Mouse (Mus musculus): ENCODE measurements around the gene Il4i1. TPM values are rescaled to one million over a fixed set of nuclear protein-coding genes. Genes with fewer than 3 reads are reported as not detected.

Il4i1 gene
- polyA plus RNA-seq (2012; rRNA removed), result 1.5 and 9.7 TPM in 2 replicates

DNA sequence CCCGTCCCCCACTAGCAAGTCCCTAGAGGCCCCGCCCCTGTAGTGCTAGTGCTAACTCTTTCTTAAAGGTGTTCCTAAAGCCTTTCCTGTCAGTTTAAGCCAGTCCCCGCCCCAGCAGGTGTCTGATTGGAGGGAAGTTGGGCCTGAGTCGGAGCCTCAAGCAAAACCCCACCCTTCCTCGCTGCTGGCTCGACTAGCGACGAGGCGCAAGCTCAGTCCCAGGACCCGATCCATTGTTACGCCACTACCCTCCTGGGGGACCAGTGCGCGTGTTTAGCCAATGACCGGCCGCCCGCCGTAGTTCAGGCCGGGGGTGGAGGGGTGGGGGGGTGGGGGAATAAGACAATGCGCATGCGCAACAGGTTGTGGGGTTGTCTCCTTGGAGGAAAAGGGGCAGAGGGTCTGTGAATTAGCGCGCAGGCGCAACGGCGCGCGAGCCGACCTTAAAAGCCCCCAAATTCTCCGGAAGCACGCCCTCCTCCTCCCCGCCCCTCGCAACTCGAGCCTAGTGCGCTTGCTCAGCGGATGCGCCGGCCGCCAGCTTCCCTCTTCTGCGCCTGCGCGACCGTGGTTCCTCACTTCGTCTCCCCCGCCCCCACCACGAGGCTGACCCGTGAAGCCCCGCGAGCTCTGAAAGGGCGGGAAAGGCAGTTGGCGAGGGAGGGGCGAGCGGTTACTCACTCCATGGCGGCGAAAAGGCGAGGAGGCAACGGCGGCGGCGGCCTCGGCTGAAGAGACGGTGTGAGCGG is at the start of gene Il4i1, which contains the start of gene Nup62:
Gene Il4i1, plus strand, starts transcription at position 667 of the 749 bp plus-strand sequence.
Gene Nup62, plus strand, starts transcription at position 368 of the 749 bp plus-strand sequence.
- TF ChIP-seq POLR2A (IDR thresholded peaks at IDR 0.05; ENCODE audit: low read depth, low read length) (no peak), CTCF (conservative IDR thresholded peaks at IDR 0.05; ENCODE audit: insufficient read depth, insufficient read length, low read depth, low read length) (0 out of 2 replicates have a peak, but pooled peaks have one; percentile 3)
- WGBS, result 1% methylated on average over 60 of the region's 62 CpGs
- Histone ChIP-seq H3K4me1 (ENCODE audit: control insufficient read depth, insufficient read depth, low read length) (peaks cover 20% of the 10 kb centered on the region), H3K27me3 (replicated peaks; ENCODE audit: control insufficient read depth, insufficient read depth, low read length) (no peaks in the 10 kb centered on the region), H3K27ac (ENCODE audit: insufficient read depth, low read depth, low read length) (peak within 1 kb of the TSS; percentile 76), H3K36me3 (ENCODE audit: control insufficient read depth, insufficient read depth, low read length) (no peaks in the 10 kb centered on the region), H3K4me3 (ENCODE audit: insufficient read depth, low read depth, low read length) (peak within 1 kb of the TSS; percentile 82)
- peak; percentile 99 for DNase-seq

DNA sequence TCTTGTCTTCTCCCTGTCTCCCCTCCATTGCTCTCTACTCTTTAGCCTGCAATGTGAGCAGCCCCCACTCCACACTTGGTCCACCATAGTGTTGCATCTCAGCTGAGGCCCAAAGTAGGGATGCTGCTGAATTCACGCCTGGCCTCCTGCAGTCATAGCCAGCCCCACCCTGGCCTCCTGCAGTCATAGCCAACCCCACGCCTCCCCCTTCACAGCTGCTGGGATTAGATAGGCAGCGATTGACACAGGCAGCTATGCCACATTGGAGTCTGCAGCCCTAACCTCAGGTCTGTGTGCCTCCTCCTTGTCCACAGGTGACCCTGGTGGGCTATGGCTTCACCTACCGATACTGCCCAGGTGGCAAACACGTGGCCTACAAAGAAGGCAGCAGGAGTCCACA is 48.1 kb upstream of the Il4i1 start:
- no peak for TF ChIP-seq POLR2A (IDR thresholded peaks at IDR 0.05; ENCODE audit: low read depth, low read length)
- Histone ChIP-seq H3K27me3 (replicated peaks; ENCODE audit: control insufficient read depth, insufficient read depth, low read length) (no peaks in the 10 kb centered on the region), H3K36me3 (ENCODE audit: control insufficient read depth, insufficient read depth, low read length) (peaks cover 2% of the 10 kb centered on the region), H3K4me3 (ENCODE audit: insufficient read depth, low read depth, low read length) (no peak overlapping the region), H3K4me1 (ENCODE audit: control insufficient read depth, insufficient read depth, low read length) (no peaks in the 10 kb centered on the region), H3K27ac (ENCODE audit: insufficient read depth, low read depth, low read length) (no peak overlapping the region)
- WGBS, result 90% methylated on average over 5 of the region's 5 CpGs
- DNase-seq, result no peak

- Histone ChIP-seq H3K4me3 (ENCODE audit: insufficient read depth, low read depth, low read length) (no peak overlapping the region), H3K27me3 (replicated peaks; ENCODE audit: control insufficient read depth, insufficient read depth, low read length) (no peaks in the 10 kb centered on the region), H3K4me1 (ENCODE audit: control insufficient read depth, insufficient read depth, low read length) (no peaks in the 10 kb centered on the region), H3K27ac (ENCODE audit: insufficient read depth, low read depth, low read length) (no peak overlapping the region), H3K36me3 (ENCODE audit: control insufficient read depth, insufficient read depth, low read length) (peaks cover 2% of the 10 kb centered on the region)
- peak; percentile 72 for DNase-seq
- 18% methylated on average over 6 of the region's 6 CpGs for WGBS
- TF ChIP-seq POLR2A (IDR thresholded peaks at IDR 0.05; ENCODE audit: low read depth, low read length), result no peak
- TF ChIP-seq CTCF (conservative IDR thresholded peaks at IDR 0.05; ENCODE audit: insufficient read depth, insufficient read length, low read depth, low read length), result 0 out of 2 replicates have a peak, but pooled peaks have one; percentile 19
These were observed 46.1 kb upstream of the Il4i1 start for GRCm38 (mm10) chr7:44770046-44770578.

- WGBS, result 89% methylated on average over 8 of the region's 8 CpGs
- no peaks in the 10 kb centered on the region for H3K4me1 ChIP-seq (ENCODE audit: control insufficient read depth, insufficient read depth, low read length)
- H3K4me3 ChIP-seq (ENCODE audit: insufficient read depth, low read depth, low read length), result no peak overlapping the region
- TF ChIP-seq POLR2A (IDR thresholded peaks at IDR 0.05; ENCODE audit: low read depth, low read length) (no peak), CTCF (conservative IDR thresholded peaks at IDR 0.05; ENCODE audit: insufficient read depth, insufficient read length, low read depth, low read length) (no peak)
- no peaks in the 10 kb centered on the region for H3K27me3 ChIP-seq (replicated peaks; ENCODE audit: control insufficient read depth, insufficient read depth, low read length)
- no peak for DNase-seq
- peaks cover 2% of the 10 kb centered on the region for H3K36me3 ChIP-seq (ENCODE audit: control insufficient read depth, insufficient read depth, low read length)
- H3K27ac ChIP-seq (ENCODE audit: insufficient read depth, low read depth, low read length), result no peak overlapping the region
These were observed 43.5 kb upstream of the Il4i1 start for GRCm38 (mm10) chr7:44772591-44773204.

DNA sequence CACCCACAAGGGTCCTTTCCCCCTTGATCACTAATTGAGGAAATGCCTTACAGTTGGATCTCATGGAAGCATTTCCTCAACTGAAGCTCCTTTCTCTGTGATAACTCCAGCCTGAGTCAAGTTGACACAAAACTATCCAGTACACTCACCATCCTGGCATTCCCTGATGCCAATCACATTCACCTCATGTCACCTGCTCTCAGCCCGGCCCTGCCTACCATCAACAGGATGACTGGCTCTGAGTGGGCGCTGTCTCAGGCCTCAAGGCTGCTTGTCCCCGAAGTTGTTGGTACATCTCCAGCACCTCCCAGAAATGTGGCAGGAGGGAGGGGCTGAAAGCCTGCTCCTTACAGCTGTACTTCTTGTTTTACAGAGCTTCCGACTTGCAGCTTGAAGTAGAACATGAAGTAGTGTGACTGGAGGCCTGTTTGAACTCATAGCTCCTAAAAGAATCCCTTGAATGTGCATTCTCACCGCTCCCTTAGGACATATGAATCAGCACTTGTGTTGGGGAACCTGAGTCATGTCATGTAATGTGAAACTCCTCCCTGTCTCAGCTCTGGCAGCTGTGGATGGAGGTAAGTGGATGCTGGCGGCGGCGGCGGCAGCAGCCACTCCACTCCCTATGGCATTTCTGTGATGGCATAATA is 39.2 kb upstream of the Il4i1 start:
- 83% methylated on average over 9 of the region's 9 CpGs for WGBS
- TF ChIP-seq CTCF (conservative IDR thresholded peaks at IDR 0.05; ENCODE audit: insufficient read depth, insufficient read length, low read depth, low read length), result no peak
- no peak for TF ChIP-seq POLR2A (IDR thresholded peaks at IDR 0.05; ENCODE audit: low read depth, low read length)
- DNase-seq, result no peak

GRCm38 (mm10) chr7:44780101-44780500 is 36.1 kb upstream of the Il4i1 start:
- Histone ChIP-seq H3K4me1 (ENCODE audit: control insufficient read depth, insufficient read depth, low read length) (no peaks in the 10 kb centered on the region), H3K36me3 (ENCODE audit: control insufficient read depth, insufficient read depth, low read length) (no peaks in the 10 kb centered on the region), H3K27ac (ENCODE audit: insufficient read depth, low read depth, low read length) (no peak overlapping the region), H3K4me3 (ENCODE audit: insufficient read depth, low read depth, low read length) (no peak overlapping the region), H3K27me3 (replicated peaks; ENCODE audit: control insufficient read depth, insufficient read depth, low read length) (no peaks in the 10 kb centered on the region)
- DNase-seq, result no peak
- TF ChIP-seq CTCF (conservative IDR thresholded peaks at IDR 0.05; ENCODE audit: insufficient read depth, insufficient read length, low read depth, low read length), result no peak
- TF ChIP-seq POLR2A (IDR thresholded peaks at IDR 0.05; ENCODE audit: low read depth, low read length), result no peak
- WGBS, result 88% methylated on average over 8 of the region's 8 CpGs

More for the DNA sequence above, 39.2 kb upstream of the Il4i1 start:
- no peaks in the 10 kb centered on the region for H3K27me3 ChIP-seq (replicated peaks; ENCODE audit: control insufficient read depth, insufficient read depth, low read length)
- H3K4me3 ChIP-seq (ENCODE audit: insufficient read depth, low read depth, low read length), result no peak overlapping the region
- no peaks in the 10 kb centered on the region for H3K4me1 ChIP-seq (ENCODE audit: control insufficient read depth, insufficient read depth, low read length)
- no peak overlapping the region for H3K27ac ChIP-seq (ENCODE audit: insufficient read depth, low read depth, low read length)
- no peaks in the 10 kb centered on the region for H3K36me3 ChIP-seq (ENCODE audit: control insufficient read depth, insufficient read depth, low read length)
